Mouse (Mus musculus): ENCODE measurements around the gene Zfp704.

DNA sequence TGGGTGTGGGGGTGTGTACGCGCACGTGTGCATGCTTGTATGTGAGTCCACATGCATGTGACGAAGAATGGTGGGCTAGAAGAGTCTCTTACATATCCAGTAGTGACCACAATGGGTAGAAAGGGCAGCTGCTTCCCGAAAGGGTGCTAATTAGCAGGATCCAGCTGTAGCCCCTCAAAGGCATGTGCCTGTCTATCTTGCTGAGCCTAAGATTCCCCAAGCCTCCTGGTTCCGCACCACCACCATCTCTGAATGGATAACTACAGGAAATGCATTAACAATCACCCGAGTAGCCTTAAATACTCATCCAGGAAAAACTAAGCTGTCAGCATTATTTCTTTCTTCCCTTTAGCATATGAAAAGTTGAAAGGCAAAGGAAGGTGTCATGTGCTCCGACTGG lies 41.9 kb downstream of the Zfp704 start:
- TF ChIP-seq POLR2A (IDR thresholded peaks at IDR 0.05; ENCODE audit: low read depth, low read length) (no peak), NELFE (IDR thresholded peaks at IDR 0.05; ENCODE audit: low read depth, low read length) (no peak), BHLHE40 (IDR thresholded peaks at IDR 0.05; ENCODE audit: low read depth, low read length) (no peak), POLR2AphosphoS2 (IDR thresholded peaks at IDR 0.05; ENCODE audit: low read depth, low read length) (no peak), ZNF384 (IDR thresholded peaks at IDR 0.05; ENCODE audit: low read depth, low read length) (no peak), CTCF (conservative IDR thresholded peaks at IDR 0.05 in 1 of 2, IDR thresholded peaks at IDR 0.05 in 1 of 2; ENCODE audit: low read depth in 2 of 2, low read length in 2 of 2) (no peak), TBP (conservative IDR thresholded peaks at IDR 0.05; ENCODE audit: low read depth, low read length) (no peak), RAD21 (IDR thresholded peaks at IDR 0.05; ENCODE audit: low read depth, low read length) (no peak), TCF12 (IDR thresholded peaks at IDR 0.05; ENCODE audit: low read depth, low read length) (no peak), KAT2A (IDR thresholded peaks at IDR 0.05; ENCODE audit: insufficient replicate concordance, low read length) (no peak), JUN (IDR thresholded peaks at IDR 0.05; ENCODE audit: insufficient read depth, low read depth, low read length) (no peak)

Data from CH12.LX (cell line).